Mouse (Mus musculus) kidney, postnatal 10 days (tissue): ENCODE measurements around the gene Vcp.

Experiments
- DNase-seq: peaks from one replicate; pipeline ENCODE4 v3.0.0; 2021; ENCODE audit warnings: mixed read lengths

Gene Vcp

GRCm38 (mm10) chr4:42969304-42969703, 31.0 kb downstream of the Vcp start, which contains the start of gene 1700022I11Rik:
Gene 1700022I11Rik (plus strand): TSS chr4:42969604.
- no peak for DNase-seq

DNA sequence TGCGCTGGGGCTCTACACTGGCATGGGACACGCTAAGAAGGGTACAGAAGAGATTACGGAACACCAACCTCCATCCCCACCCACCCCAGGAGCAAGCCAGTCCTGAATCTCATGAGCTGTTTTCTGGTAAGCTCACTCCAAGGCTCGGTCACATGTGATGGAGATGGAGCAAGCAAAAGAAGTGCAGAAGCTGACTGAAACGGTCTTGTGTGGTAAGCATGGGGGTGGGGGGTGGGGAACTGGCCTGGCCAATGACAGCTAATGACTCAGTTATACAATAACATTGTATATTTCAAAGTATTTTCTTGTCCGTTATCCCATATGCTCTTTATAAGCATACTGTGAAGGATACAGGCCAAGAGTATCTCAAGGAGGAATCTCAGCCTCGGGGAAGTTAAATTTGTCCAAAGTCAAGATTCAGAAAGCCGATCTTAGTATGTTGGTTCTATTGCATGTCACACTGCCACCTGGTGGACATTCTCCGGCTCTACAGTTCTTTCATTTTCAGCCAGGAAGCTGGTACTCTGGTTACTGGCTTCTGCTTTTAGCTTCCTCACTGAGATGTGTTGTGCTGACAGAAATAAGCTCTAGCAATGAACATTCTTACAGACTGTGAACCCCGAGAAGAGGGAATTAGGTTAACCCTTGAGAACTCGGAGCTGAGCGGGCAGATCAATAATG, 35.1 kb downstream of the Vcp start:
- peak; percentile 56 for DNase-seq

GRCm38 (mm10) chr4:42963480-42963879, 36.8 kb downstream of the Vcp start:
- DNase-seq = peak; percentile 22

DNA sequence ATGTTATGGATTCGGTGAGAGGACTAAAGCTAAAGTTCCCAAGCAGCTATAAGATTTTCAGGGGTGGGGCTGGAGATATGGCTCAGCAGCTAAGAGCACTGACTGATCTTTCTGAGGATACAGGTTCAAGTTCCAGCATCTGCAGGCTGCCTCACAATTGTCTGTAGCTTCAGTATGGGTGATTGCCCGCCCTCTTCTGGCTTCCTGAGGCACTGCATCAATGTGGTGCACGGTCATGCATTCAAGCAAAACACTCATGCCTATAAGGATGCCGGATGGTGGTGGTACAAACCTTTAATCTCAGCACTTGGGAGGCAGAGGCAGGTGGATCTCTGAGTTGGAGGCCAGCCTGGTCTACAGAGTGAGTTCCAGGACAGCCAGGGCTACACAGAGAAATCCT, 38.7 kb downstream of the Vcp start:
- DNase-seq = peak; percentile 75

DNA sequence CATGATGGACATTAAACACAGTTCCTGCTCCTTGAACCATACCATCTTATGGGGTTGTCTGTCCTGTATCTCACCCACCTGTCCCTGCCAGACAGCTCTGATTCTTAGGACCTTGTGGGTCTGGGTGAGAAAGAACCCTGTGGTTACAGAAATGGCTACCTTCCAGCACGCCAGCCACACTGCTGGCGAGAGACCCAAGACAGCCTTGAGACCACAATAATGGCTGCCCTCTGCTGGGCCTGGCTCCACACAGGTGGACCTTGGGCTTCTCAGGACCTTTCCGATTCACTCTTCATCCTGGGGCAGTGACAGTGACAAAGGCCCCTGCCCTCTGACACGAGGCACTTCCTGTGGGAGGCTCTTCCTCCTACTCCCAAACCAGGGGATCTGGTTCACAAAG, 40.9 kb downstream of the Vcp start:
- no peak for DNase-seq

- no peak for DNase-seq
These were observed 41.4 kb downstream of the Vcp start for GRCm38 (mm10) chr4:42958942-42959341.

DNA sequence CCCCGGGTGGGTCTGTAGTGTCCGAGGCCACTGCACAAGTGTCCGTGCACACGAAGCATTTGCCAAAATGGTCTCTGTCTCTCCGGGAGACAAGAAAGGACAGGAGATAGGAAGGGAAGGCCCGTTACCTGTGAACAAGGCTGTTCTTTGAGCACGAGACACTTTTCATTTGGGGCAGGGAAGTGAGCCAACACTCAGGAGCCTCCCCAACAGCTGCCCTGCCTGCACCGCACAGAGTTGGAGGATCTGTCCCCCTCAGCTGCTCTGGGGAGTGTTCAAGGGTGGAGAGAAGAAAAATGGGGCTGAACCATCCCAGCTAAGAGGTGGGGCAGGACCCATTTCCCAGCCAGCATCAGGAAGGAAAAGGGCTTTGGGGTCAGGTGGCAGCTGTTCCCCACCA, 42.3 kb downstream of the Vcp start:
- DNase-seq = no peak

- no peak for DNase-seq
These were observed 43.0 kb downstream of the Vcp start for GRCm38 (mm10) chr4:42957306-42957705.

DNA sequence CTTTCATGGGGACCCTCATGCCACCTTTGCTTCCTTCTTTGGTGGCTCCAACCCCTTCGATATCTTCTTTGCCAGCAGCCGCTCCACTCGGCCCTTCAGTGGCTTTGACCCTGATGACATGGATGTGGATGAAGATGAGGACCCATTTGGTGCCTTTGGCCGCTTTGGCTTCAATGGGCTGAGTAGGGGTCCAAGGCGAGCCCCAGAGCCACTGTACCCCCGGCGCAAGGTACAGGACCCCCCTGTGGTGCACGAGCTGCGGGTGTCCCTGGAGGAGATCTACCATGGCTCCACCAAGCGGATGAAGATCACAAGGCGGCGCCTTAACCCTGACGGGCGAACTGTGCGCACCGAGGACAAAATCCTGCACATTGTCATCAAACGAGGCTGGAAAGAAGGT, 43.7 kb downstream of the Vcp start:
- DNase-seq = no peak

DNA sequence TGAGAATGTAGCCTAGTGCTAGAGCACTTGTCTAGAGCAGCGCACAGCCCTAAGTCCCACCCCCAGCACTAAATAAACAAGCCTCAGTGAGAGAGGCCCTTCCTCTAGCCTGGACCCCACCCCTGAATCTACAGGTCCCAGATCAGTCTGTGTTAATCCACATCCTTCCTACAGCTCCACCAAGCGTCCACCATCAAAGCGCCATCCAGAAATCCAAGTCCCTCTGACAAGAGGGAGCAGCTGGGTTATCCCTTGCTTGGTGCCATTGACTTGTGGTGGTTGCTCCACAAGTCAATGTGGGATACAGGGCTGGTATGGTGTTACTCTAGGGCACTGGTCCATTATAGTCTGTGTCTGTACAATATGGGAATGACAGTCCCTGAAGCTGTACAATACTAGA, 45.1 kb downstream of the Vcp start:
- no peak for DNase-seq

DNA sequence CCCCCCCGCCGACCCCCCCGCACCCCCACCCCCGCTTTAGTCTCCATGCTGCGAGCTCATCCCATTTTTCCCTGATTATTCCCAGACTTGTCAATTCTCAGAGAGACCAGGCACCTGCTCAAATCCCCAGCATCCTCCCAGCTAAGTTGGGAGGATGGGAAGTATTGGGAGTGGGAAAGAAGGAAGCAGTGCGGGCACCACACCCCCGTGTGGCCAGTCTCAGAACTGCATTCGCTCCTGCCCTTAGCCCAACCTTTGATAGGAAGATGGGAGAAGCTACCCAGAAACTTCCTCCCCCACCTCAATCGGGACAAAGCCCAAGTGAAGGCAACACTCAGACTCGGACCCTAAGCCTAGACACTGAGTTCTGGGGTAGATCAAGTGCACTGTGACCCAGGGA, 46.0 kb downstream of the Vcp start:
- DNase-seq = peak; percentile 87

DNA sequence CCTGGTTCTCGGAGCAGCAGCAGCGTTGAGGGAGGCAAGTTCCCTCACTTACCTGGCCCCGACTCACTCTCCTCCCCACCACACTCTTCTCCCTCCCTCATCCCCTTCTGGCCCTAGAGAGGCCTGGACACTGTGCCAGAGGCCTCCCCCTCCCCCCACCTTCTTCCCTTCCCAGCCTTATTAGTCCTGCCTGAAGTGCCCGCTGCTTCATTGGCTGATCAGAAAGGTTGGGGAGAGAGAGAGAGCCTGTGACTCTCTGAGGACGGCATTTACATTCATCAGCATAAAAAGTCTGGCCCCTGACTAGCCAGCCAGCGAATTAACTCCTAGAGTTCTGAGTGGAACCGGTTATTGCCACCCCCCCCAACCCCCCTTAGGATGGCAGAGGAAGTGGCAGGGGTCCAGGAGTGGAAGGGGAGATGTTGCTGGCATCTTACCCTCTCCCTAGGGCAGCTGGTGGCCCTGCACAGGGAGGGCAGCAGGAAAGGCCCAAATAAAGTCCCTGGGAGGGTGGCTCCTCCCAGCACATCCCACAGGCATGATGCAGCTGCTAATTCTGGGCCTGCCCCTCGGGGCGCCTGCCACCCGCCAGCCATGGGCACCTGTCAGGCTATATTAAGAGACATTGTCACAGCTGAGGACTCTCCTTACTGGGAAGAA, 46.7 kb downstream of the Vcp start:
- DNase-seq = peak; percentile 35

- no peak for DNase-seq
These were observed 47.7 kb downstream of the Vcp start for GRCm38 (mm10) chr4:42952563-42952962.

DNA sequence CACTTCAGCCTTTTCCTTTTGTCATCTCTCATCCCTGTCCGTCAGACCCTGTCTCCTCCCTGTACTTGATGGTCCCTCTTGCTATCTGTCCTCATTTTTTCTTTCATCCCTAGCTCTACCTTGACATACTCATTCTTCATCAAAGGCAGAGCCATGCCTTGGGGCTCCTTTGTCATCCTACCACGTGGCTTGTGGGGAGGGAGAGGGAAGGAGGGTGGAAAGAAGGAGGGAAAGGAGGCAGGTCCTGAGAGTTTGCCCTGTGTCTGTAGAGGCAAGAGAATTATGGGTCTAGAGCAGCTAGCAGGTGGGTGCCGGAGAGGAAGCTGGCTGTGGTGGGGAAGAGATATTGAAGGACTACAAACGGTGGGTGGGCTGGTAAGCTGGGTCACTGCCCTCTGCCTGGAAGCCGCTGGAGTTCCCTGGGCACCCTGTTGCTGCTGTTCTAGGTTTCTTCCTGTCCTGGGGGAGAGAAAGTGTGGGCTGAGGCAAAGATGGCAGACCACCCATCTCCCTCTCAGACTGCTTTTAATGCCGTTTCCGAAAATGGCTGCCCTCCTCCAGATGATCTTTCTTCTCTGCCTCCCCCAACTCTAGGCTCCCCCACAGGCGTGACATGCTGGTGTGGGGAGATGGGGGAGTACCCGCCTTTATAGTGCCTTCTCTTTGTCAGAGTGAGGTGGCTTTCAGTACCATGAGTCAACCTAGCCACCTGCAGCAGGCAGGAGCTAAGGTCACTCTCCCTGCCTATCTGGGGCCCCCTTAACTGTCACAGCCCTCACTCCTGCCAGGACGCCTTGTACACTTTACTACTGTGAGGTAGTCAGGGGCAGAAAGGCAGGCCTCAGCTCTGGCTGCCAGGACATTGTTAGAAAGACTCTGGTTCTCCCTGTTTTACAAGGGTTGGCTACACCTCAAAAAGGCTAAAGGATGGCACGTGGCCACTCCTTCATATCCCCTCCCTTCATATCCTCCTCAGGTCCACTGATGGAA, 48.8 kb downstream of the Vcp start:
- no peak for DNase-seq

DNA sequence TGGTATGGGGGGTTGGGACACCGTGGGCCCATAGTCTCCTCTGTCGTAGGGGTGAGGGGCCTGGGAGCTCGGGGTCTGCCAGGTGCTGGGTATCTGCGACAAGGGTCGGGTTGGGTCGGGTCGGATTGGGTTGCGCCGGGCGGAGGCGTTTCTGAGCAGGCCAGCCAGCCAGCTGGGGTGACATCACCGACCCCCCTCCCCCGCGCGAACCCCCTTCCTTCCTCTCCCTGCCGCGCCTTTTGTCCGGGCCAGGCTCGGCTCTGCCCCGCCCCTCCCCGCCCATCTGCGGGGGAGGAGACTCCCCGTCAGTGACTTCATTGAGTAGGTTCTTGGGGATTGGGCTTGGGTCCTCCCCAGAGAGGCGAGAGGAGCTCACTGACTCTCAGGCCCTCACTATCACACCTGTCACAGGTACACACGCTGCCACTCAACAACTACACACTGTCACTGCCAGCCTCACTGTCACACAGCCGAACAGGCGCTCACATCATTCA, 50.2 kb downstream of the Vcp start:
- DNase-seq = peak; percentile 94

DNA sequence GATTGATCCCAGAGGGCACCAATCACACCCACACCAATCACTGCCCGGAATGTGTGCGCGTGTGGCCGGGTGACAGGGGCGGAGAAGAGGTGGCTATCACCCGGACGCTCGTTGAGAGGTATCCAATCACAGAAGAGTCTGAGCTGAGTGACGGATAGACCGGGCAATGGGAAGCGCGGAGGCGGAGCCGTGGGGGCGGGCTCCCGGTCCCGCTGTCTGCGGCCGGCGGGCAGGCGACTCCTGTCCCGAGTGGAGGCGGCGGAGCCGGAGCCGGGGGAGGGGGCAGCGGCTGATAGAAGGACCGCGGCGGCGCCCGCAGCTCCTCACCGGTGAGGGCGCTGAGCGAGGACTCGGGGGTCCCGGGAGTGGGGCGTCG, 50.6 kb downstream of the Vcp start, which contains the start of gene Dnajb5:
Gene Dnajb5, plus strand, starts transcription at position 139 of the 376 bp plus-strand sequence.
- DNase-seq = peak; percentile 96

GRCm38 (mm10) chr4:42949051-42949675, 51.1 kb downstream of the Vcp start:
- no peak for DNase-seq

GRCm38 (mm10) chr4:42948527-42948926, 51.8 kb downstream of the Vcp start:
- DNase-seq = no peak

GRCm38 (mm10) chr4:42946733-42947290, 53.5 kb downstream of the Vcp start:
- no peak for DNase-seq

- peak; percentile 78 for DNase-seq
These were observed 54.4 kb downstream of the Vcp start for GRCm38 (mm10) chr4:42945952-42946351.

DNA sequence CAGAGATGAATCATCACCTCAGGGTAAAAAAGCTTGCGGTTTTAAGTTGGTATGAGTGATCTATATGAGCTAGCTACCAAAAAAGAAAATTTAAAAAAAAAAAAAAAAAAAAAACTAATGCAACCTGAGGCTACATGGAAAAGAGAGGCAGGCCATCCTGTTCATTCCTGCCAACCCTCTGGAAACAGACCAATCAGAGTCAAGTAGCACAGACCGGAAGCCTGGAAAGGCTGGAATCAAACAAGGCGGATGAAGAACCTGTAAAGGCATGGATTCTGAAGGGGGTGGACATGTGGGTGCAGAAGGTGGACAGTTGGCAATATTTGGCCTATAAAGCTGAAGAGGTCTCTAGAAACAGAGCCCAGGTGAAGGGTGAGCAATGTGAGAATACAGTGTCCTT, 54.9 kb downstream of the Vcp start:
- DNase-seq = no peak

GRCm38 (mm10) chr4:42945043-42945442, 55.3 kb downstream of the Vcp start:
- DNase-seq = peak; percentile 78
